Mouse (Mus musculus): Measurements from ENCODE around the gene P3h4. TPM values are rescaled to one million over a fixed set of nuclear protein-coding genes. Genes with fewer than 3 reads are reported as not detected.
"Not testable (repeated sequence)": the region's sequence is repeated elsewhere in the genome, so short reads cannot be mapped to it uniquely, and the experiment has no call there.

P3h4 gene
- polyA plus RNA-seq, 1 experiment from 2014 or later = 18.7 TPM

DNA sequence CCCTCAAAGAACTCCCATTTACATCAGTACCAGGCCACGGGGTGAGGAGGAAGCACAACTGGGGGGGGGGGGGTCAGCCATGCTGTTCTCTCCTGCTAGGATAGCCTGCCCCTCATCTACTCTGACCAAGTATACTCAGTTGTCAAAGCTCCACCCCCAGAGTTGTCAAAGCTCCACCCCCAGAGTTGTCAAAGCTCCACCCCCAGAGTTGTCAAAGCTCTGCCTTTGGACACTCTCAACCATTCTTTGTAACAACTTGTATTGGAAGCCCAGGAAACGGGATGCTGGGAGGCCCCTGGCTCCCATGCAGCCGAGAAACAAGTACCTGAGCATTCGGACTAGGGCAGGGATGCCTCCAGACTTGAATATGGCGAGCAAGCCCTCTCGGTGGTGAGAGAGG is 32.0 kb downstream of the P3h4 start:
- H3K4me1 ChIP-seq = peaks cover 7% of the 10 kb centered on the region; the same call in 1 of the 2 replicates
- 87% methylated on average over 6 of the region's 6 CpGs for WGBS
- no peaks in the 10 kb centered on the region for H3K9me3 ChIP-seq
- no peak overlapping the region for H3K4me3 ChIP-seq
- no peak for DNase-seq (ENCODE audit: extremely low spot score, low spot score)
- H3K27ac ChIP-seq = no peak overlapping the region
- no peaks in the 10 kb centered on the region for H3K27me3 ChIP-seq (ENCODE audit: poor library complexity, severe bottlenecking)
- H3K36me3 ChIP-seq (replicated peaks) = peaks cover 46% of the 10 kb centered on the region

GRCm38 (mm10) chr11:100379311-100379710 is 35.3 kb downstream of the P3h4 start:
- 91% methylated on average over 4 of the region's 4 CpGs for WGBS
- no peak overlapping the region for H3K27ac ChIP-seq
- no peak for DNase-seq (ENCODE audit: extremely low spot score, low spot score)
- H3K4me1 ChIP-seq = no peaks in the 10 kb centered on the region
- no peaks in the 10 kb centered on the region for H3K27me3 ChIP-seq (ENCODE audit: poor library complexity, severe bottlenecking)
- H3K4me3 ChIP-seq = no peak overlapping the region
- peaks cover 65% of the 10 kb centered on the region for H3K36me3 ChIP-seq (replicated peaks)
- no peaks in the 10 kb centered on the region for H3K9me3 ChIP-seq

DNA sequence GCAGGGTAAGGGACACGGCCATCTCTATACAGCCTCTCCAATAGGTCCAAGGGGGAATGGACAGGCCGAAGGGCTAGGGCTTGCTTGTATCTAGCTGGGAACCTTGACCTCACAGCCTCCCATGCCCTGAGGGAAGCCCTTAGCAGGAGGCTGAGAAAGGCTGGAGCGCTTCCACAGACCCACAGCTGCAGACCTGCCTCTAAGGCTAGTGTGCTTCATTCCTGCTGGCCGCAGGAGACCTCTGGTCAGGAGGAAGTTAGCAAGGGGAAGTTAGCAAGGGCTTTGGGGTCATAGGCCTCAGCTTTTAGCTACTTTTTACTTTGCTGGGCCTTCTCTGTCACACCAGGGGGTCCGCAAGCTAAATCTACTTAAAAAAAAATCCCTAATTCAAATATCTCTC is 36.2 kb downstream of the P3h4 start:
- no peak overlapping the region; the same call in 1 of the 2 replicates for H3K27ac ChIP-seq
- H3K4me3 ChIP-seq = no peak overlapping the region
- WGBS = 85% methylated on average over 5 of the region's 5 CpGs
- peaks cover 69% of the 10 kb centered on the region for H3K36me3 ChIP-seq (replicated peaks)
- no peak for DNase-seq (ENCODE audit: extremely low spot score, low spot score)
- H3K27me3 ChIP-seq (ENCODE audit: poor library complexity, severe bottlenecking) = no peaks in the 10 kb centered on the region
- H3K4me1 ChIP-seq = no peaks in the 10 kb centered on the region
- H3K9me3 ChIP-seq = no peaks in the 10 kb centered on the region

DNA sequence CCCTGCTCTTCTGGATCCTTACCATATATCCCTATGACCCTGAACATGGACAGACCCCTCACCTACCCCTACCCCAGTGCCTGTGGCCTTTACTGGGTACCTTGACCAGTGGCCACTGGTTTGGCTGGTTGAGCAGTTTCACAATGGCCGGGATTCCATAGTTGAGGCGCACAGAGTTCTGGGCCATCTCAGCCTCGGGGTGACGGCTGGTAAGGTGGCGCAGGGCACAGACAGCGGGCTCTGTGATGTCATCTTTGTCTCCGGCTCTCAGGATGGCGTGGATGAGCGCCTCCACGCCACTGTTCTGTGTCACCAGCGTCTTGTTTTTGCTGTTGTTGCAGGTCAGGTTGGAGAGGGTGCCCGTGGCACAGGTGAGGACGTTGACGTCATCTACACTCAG is 36.6 kb downstream of the P3h4 start:
- 94% methylated on average over 14 of the region's 14 CpGs for WGBS
- no peaks in the 10 kb centered on the region for H3K4me1 ChIP-seq
- no peak for DNase-seq (ENCODE audit: extremely low spot score, low spot score)
- H3K27ac ChIP-seq = no peak overlapping the region; the same call in 1 of the 2 replicates
- peaks cover 65% of the 10 kb centered on the region for H3K36me3 ChIP-seq (replicated peaks)
- no peaks in the 10 kb centered on the region for H3K9me3 ChIP-seq
- H3K4me3 ChIP-seq = no peak overlapping the region
- no peaks in the 10 kb centered on the region for H3K27me3 ChIP-seq (ENCODE audit: poor library complexity, severe bottlenecking)

GRCm38 (mm10) chr11:100376746-100377389 is 37.8 kb downstream of the P3h4 start:
- Histone ChIP-seq H3K4me3 (no peak overlapping the region), H3K36me3 (replicated peaks) (peaks cover 61% of the 10 kb centered on the region), H3K27me3 (ENCODE audit: poor library complexity, severe bottlenecking) (no peaks in the 10 kb centered on the region), H3K4me1 (peaks cover 10% of the 10 kb centered on the region), H3K9me3 (no peaks in the 10 kb centered on the region), H3K27ac (no peak overlapping the region)
- WGBS = 94% methylated on average over 21 of the region's 21 CpGs
- DNase-seq (ENCODE audit: extremely low spot score, low spot score) = no peak

DNA sequence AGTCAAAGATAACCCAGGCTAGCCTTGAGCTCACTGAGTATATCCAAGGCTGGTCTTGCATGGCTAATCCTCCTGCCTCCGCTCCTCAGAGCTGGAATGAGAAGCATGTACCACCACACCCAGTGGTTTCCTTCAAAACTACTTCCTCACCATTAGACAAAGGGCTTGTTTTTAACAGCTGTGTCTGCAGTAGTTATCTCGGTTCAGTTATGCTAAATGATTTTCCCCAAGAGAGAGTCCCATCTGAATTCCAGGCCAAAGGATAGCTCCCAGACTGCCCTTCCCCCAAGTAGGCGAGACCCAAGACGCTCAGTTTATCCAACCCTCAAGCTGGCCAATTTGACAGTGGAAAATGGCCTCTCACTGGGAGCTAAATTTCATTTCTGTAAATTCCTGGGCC is 38.6 kb downstream of the P3h4 start:
- DNase-seq (ENCODE audit: extremely low spot score, low spot score) = no peak
- no peak overlapping the region for H3K4me3 ChIP-seq
- H3K36me3 ChIP-seq (replicated peaks) = peaks cover 56% of the 10 kb centered on the region
- no peaks in the 10 kb centered on the region for H3K9me3 ChIP-seq
- H3K4me1 ChIP-seq = peaks cover 19% of the 10 kb centered on the region
- H3K27me3 ChIP-seq (ENCODE audit: poor library complexity, severe bottlenecking) = no peaks in the 10 kb centered on the region
- H3K27ac ChIP-seq = no peak overlapping the region
- WGBS = 81% methylated on average over 4 of the region's 4 CpGs

DNA sequence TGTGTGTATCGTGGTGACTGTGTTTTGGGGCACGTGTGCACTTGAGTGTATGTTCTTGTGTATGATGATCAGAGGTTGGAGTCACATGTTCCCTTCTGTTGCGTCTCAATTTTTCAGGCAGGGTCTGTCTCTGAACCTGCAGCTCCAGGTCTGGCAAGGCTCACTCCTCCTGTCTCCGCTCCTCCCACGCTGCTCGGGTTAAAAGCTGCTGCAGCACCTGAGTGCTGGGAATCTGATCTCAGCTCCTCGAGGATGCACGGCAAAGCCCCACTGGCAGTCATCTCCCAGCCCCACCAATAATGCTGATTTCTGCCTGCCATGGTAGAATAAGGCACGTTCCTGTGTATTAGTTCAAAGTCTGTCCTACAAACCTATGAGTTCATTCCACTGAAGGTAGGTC is 39.5 kb downstream of the P3h4 start:
- H3K27me3 ChIP-seq (ENCODE audit: poor library complexity, severe bottlenecking) = no peaks in the 10 kb centered on the region
- H3K36me3 ChIP-seq (replicated peaks) = peaks cover 50% of the 10 kb centered on the region
- H3K27ac ChIP-seq = no peak overlapping the region
- H3K9me3 ChIP-seq = no peaks in the 10 kb centered on the region
- WGBS = 91% methylated on average over 9 of the region's 9 CpGs
- H3K4me3 ChIP-seq = no peak overlapping the region
- peaks cover 25% of the 10 kb centered on the region for H3K4me1 ChIP-seq
- DNase-seq (ENCODE audit: extremely low spot score, low spot score) = no peak

DNA sequence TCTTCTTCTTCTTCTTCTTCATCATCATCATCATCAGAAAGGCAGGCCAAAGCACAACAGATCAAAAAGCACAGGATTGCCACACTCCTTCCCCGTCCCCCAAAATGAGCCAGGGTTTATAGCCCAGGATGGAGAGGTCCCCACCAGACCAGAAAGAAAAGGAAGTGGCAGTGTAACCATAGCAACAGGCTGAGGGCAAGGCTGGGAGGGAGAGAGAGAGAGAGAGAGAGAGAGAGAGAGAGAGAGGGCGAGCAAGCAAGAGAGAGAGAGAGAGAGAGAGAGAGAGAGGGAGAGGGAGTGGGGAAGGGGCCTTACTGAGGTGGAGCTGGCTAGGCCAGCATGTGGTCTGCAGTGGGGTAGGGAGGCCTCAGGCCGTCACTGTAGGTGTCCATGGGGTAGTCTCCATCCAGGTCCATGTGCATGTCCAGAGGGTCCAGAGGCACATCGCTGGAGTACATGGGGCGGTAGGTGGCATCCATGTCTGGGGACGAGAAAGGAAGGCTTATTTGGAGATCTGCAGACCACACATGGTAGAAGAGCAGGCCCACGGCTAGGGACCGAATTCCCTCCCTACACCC is 42.6 kb downstream of the P3h4 start:
- no peaks in the 10 kb centered on the region for H3K27me3 ChIP-seq (ENCODE audit: poor library complexity, severe bottlenecking)
- peak overlapping the region; percentile 30; the same call in 1 of the 2 replicates for H3K27ac ChIP-seq
- no peak overlapping the region for H3K4me3 ChIP-seq
- H3K4me1 ChIP-seq = peaks cover 27% of the 10 kb centered on the region
- WGBS = 85% methylated on average over 7 of the region's 8 CpGs
- no peaks in the 10 kb centered on the region for H3K9me3 ChIP-seq
- H3K36me3 ChIP-seq (replicated peaks) = peaks cover 30% of the 10 kb centered on the region
- peak; percentile 26 for DNase-seq (ENCODE audit: extremely low spot score, low spot score)

GRCm38 (mm10) chr11:100369822-100370221 is 44.8 kb downstream of the P3h4 start:
- H3K4me3 ChIP-seq = no peak overlapping the region
- no peak for DNase-seq (ENCODE audit: extremely low spot score, low spot score)
- 0 out of 2 replicates have a peak, but pooled peaks cover 4% of the 10 kb centered on the region for H3K27me3 ChIP-seq (ENCODE audit: poor library complexity, severe bottlenecking)
- H3K9me3 ChIP-seq = no peaks in the 10 kb centered on the region
- H3K36me3 ChIP-seq (replicated peaks) = peaks cover 15% of the 10 kb centered on the region
- 87% methylated on average over 8 of the region's 8 CpGs for WGBS
- H3K4me1 ChIP-seq = peaks cover 27% of the 10 kb centered on the region
- no peak overlapping the region for H3K27ac ChIP-seq

DNA sequence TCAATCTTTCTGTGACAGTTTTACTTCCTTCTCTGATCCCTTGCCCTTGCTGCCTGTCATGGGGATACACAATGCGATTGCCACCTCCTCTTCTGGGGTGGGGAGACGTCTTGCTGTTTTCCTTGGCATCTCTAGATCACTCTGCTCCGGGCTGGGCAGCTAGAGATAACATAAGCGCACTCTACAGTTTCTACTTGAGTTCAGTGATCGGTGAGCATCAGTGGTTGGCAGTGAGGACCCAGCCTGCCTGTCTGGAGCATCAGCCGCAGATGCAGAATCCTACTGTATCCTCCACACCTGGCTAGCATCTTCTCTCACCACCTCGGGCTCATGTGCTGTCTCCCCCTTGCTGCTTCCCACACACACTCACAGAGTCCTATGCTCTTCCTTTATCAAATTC is 45.5 kb downstream of the P3h4 start:
- Histone ChIP-seq H3K27me3 (ENCODE audit: poor library complexity, severe bottlenecking) (peaks cover 9% of the 10 kb centered on the region), H3K9me3 (no peaks in the 10 kb centered on the region), H3K36me3 (replicated peaks) (peaks cover 12% of the 10 kb centered on the region), H3K4me1 (peaks cover 27% of the 10 kb centered on the region), H3K27ac (no peak overlapping the region), H3K4me3 (no peak overlapping the region)
- DNase-seq (ENCODE audit: extremely low spot score, low spot score) = no peak
- WGBS = 91% methylated on average over 7 of the region's 7 CpGs

GRCm38 (mm10) chr11:100362979-100363562 is 51.6 kb downstream of the P3h4 start:
- peaks cover 49% of the 10 kb centered on the region for H3K27me3 ChIP-seq (ENCODE audit: poor library complexity, severe bottlenecking)
- no peaks in the 10 kb centered on the region for H3K36me3 ChIP-seq (replicated peaks)
- H3K4me3 ChIP-seq = no peak overlapping the region
- H3K4me1 ChIP-seq = peaks cover 12% of the 10 kb centered on the region
- no peaks in the 10 kb centered on the region for H3K9me3 ChIP-seq
- no peak overlapping the region for H3K27ac ChIP-seq
- 22% methylated on average over 12 of the region's 12 CpGs for WGBS
- peak; percentile 63 for DNase-seq (ENCODE audit: extremely low spot score, low spot score)

- Histone ChIP-seq H3K4me3 (no peak overlapping the region), H3K27ac (no peak overlapping the region), H3K4me1 (peaks cover 12% of the 10 kb centered on the region), H3K9me3 (no peaks in the 10 kb centered on the region), H3K27me3 (ENCODE audit: poor library complexity, severe bottlenecking) (peaks cover 56% of the 10 kb centered on the region), H3K36me3 (replicated peaks) (no peaks in the 10 kb centered on the region)
- peak; percentile 79 for DNase-seq (ENCODE audit: extremely low spot score, low spot score)
- WGBS = 17% methylated on average over 8 of the region's 8 CpGs
Measured at GRCm38 (mm10) chr11:100362209-100362978, 52.2 kb downstream of the P3h4 start.

- H3K27me3 ChIP-seq (ENCODE audit: poor library complexity, severe bottlenecking) = peaks cover 69% of the 10 kb centered on the region
- H3K4me1 ChIP-seq = peaks cover 19% of the 10 kb centered on the region
- not testable (repeated sequence) for DNase-seq (ENCODE audit: extremely low spot score, low spot score); H3K36me3 ChIP-seq (replicated peaks); H3K4me3 ChIP-seq; H3K9me3 ChIP-seq; H3K27ac ChIP-seq
- no CpG with 5 or more reads among the region's 13 CpGs for WGBS
Measured at GRCm38 (mm10) chr11:100361059-100361458, 53.6 kb downstream of the P3h4 start.
